Mouse (Mus musculus) CH12.LX (cell line): ENCODE measurements around the gene Dpp6.

Source experiments
- CTCF ChIP-seq, 2 experiments: IDR thresholded peaks in 1 of 2; conservative IDR thresholded peaks in 1 of 2; 2 replicates each; pipeline ENCODE4 v1.5.1; 2011 to 2012; ENCODE audit warnings: low read depth in 2 of 2, low read length in 2 of 2, improper control_type of control experiment in 1 of 2, inconsistent platforms in 1 of 2, mild to moderate bottlenecking in 1 of 2, moderate library complexity in 1 of 2
- MAFK ChIP-seq: IDR thresholded peaks from 2 replicates; pipeline ENCODE4 v1.6.1; 2011; ENCODE audit warnings: low read length, improper control_type of control experiment; ENCODE audit not compliant: insufficient replicate concordance
- POLR2A ChIP-seq: IDR thresholded peaks from 2 replicates; pipeline ENCODE4 v1.6.1; 2011; ENCODE audit warnings: low read depth, mild to moderate bottlenecking, improper control_type of control experiment, low read length
- POLR2AphosphoS2 ChIP-seq: IDR thresholded peaks from 2 replicates; pipeline ENCODE4 v1.6.1; 2011; ENCODE audit warnings: low read depth, low read length, improper control_type of control experiment
- RCOR1 ChIP-seq: conservative IDR thresholded peaks from 2 replicates; pipeline ENCODE4 v1.6.1; 2012; ENCODE audit warnings: low read depth, mild to moderate bottlenecking, inconsistent platforms, low read length, improper control_type of control experiment
- SIN3A ChIP-seq: IDR thresholded peaks from 2 replicates; pipeline ENCODE4 v1.6.1; 2012; ENCODE audit warnings: low read length, improper control_type of control experiment, inconsistent platforms
- SMC3 ChIP-seq: IDR thresholded peaks from 2 replicates; pipeline ENCODE4 v1.6.1; 2011; ENCODE audit warnings: low read depth, low read length, improper control_type of control experiment
- USF1 ChIP-seq: IDR thresholded peaks from 2 replicates; pipeline ENCODE4 v1.6.1; 2014; ENCODE audit warnings: low read depth, mild to moderate bottlenecking, inconsistent platforms, low read length, improper control_type of control experiment
- ZNF384 ChIP-seq: IDR thresholded peaks from 2 replicates; pipeline ENCODE4 v1.6.1; 2012; ENCODE audit warnings: low read depth, low read length, improper control_type of control experiment, inconsistent platforms

- TF ChIP-seq CTCF (conservative IDR thresholded peaks at IDR 0.05 in 1 of 2, IDR thresholded peaks at IDR 0.05 in 1 of 2; ENCODE audit: low read depth in 2 of 2, low read length in 2 of 2) (no peak), SMC3 (no peak), SIN3A (no peak), ZNF384 (no peak), POLR2A (no peak), POLR2AphosphoS2 (no peak), RCOR1 (no peak), USF1 (no peak), MAFK (no peak)
These were observed 351.5 kb downstream of the Dpp6 start for GRCm38 (mm10) chr5:27168550-27168949.
